Mouse (Mus musculus): Measurements from ENCODE around the gene Rab5if.
A peak's percentile ranks its signal among the peaks of the same experiment; 100 is the strongest.
"Not testable (repeated sequence)": the region's sequence is repeated elsewhere in the genome, so short reads cannot be mapped to it uniquely, and the experiment has no call there.

Rab5if gene

DNA sequence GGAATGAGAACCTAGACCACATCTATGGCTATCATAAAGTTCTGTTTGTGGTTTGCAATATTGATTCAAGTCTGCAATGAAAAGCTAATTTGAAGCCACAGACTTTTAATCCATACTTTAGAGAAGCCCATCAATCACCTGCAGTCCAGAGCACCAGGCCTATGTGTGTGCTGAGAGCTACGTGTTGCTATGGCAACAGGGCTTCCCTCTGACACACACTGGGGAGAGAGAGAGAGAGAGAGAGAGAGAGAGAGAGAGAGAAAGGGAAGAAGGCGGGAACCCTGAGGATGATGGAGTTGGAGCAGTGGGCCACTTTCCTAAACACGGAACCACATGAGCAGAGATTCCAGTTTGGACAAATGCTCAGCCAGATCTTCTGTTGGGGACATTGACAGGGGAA, 29.3 kb downstream of the Rab5if start:
- DNase-seq = no peak

DNA sequence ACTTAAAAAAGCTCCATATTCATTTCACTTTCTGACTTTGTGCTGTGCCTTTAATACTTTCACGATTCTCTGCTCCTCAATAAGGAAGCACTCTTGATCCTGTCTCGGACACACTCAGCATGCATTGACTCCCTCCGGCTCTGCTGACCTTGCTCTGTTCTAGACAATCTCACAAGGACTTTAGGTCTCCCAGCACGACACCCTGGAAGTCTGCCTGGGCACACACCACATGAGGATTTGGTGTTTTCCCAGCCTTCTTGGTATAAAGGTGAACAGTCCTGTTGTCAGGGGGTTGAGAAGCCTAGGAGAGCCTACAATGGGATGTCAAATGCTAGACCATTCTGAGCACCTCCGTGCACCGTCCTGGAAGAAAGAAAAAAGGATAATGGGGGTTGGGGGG, 29.9 kb downstream of the Rab5if start:
- DNase-seq = no peak

DNA sequence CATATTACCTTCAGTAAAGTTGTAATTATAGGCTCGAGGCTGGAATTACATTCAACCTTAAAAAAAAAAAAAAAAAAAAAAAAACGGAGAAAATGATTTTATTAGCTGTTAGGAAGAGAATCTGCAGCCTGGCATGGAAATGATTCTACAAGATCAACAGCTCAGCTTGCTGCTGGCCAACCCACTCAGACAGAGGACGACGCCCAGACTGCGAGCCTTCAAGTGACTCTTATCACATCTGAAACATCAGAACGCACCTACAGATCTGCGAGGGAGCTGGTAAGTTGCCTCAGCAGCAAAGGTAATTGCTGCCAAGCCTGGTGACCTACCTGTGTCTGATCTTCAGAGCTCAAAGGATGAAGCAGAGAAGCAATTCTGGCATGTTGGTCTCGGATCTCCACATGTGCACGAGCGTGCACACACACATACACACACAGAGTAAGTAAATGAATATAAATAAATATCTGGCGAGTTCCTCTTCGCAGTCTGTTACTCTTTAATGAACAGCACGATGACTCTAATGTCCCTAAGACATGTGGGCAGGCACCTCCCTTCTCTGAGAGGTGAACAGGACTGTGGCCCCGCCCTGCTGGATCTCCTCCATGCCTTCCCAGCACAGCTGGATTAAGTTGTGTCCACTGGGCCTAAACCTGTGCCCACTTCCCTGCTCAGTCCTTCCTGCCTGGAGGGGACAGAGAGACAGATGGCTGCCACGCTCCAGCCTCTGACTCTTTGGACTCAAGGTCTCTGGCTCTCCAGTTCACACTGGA, 31.8 kb downstream of the Rab5if start:
- peak; percentile 22 for DNase-seq

DNA sequence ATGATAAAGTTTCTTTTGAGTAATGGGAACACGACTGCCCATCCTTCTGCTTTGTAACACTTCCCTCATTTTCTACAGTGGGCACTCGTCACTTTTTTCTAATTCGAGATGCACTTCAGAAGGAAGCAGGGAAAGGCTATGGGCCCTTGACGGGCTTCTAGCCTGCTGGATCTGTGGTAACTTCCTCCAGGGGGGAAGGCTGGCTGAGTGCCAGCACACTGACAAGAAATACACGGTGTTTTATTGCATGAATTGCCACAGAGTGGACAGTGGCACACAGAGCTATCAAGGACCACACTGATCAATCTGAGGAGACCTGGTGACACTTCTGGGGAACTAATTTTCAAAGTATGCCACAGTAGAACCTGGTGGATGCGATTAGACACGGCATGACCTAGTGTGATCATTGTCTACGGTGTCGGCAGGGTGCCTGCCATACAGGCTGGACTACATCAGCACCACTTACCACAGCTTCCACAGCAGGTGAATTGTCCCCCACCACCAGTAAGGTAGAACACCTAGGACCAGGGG, 33.5 kb downstream of the Rab5if start:
- no peak for DNase-seq

GRCm38 (mm10) chr2:156897034-156897433, 34.1 kb downstream of the Rab5if start:
- DNase-seq = no peak

DNA sequence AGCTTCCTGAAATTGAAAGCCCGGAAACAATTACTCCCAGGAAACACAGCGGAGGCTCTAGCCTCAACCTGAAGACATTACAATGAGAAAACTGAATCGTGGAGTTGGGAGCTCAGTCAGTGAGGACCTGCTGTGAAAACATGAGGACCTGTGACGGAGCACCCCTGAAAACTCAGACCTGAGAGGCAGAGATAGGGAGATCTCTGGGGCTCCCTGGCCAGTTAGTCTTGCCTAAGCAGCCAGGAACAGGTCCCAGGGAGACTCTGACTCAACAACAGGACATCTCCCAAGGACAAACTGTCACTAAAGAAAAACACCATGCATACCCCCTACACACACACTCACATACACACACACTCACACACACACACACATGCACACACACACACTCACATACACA, 35.4 kb downstream of the Rab5if start:
- DNase-seq = no peak

GRCm38 (mm10) chr2:156899184-156899583, 36.3 kb downstream of the Rab5if start:
- no peak for DNase-seq

GRCm38 (mm10) chr2:156901344-156901743, 38.4 kb downstream of the Rab5if start:
- DNase-seq = no peak

GRCm38 (mm10) chr2:156901883-156902282, 39.0 kb downstream of the Rab5if start:
- DNase-seq = no peak

- not testable (repeated sequence) for DNase-seq
These were observed 39.5 kb downstream of the Rab5if start for GRCm38 (mm10) chr2:156902411-156902810.

DNA sequence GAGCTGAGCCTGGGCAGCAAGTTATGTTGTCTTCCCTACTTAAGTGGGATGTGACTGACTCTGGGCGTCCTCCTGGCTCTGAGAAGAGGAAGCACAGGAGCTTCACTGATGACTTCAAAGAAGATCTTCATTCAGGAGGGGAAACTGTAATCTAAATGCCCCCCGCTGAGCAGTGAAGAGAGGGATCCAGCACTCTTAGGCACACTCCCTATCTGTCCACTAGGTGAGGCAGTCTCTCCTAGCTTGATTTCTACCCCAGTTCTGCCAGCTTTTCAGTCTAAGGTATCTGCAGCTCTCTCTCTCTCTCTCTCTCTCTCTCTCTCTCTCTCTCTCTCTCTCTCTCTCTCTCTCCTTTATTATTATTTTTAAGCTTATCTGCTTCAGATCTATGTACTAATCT, 40.4 kb downstream of the Rab5if start:
- DNase-seq = no peak

DNA sequence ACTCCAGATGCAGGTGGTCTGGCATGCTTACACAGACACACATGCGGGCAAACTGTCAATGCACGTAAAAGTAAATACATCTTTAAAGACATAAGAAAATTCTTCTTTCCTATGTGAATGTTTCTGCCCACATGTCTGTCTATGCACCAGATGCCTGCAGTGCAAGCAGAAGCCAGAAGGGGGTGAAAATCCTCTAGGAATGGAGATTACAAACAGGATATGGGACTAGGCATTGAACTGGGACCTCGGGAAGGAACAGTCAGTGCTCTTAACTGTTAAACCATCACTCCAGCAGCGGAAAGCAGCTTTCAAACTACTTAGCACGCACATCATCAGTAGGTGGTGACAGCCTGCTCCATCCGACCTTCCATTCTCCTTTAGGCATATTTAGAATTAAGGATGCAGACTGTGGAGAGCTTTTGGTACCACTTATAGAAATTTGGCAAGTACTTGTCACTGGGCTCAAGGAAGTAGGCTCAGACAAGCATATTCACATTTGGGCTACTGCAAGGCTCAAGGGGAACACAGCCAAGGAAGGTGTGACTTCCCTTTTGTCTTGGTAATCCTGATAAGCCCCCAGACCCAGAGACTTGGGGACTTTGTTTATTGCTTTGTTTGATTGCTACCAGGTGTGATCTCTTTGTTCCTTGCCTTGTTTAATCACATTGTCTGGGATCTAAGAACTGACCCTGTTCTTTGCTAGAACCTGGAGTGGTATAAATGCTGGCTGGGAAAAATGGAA, 42.2 kb downstream of the Rab5if start:
- DNase-seq = peak; percentile 21

GRCm38 (mm10) chr2:156905931-156906330, 43.0 kb downstream of the Rab5if start:
- DNase-seq = not testable (repeated sequence)

GRCm38 (mm10) chr2:156913191-156913590, 50.3 kb downstream of the Rab5if start:
- no peak for DNase-seq

- DNase-seq = no peak
These were observed 52.6 kb downstream of the Rab5if start for GRCm38 (mm10) chr2:156915559-156915958.

DNA sequence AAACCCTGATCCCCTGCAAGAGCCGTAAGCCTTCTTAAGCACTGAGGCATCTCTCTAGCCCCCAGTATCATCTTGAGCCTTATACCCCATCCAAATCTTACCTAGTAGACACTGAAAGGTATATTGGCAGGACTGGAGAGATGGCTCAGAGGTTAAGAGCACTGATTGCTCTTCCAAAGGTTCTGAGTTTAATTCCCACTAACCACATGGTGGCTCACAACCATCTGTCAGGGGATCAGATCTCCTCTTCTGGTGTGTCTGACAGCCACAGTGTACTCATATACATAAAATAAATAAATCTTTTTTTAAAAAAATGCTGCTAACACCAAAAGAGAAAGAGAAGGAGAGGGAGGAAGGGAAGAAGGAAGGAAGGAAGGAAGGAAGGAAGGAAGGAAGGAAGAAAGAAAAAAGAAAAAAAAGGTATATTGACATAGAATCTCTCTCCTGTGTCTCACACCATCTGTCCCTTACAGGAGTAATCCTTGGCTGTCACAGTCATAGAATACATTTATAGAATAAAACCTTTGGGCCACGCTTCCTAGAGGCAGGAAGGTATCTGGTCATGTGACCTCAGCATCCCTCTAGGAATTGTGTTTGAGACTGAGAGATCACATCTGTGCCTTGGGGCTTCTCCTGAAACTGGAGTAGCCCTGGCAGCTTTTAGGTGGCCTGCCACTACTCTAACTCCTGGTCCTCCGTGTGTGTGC, 53.6 kb downstream of the Rab5if start:
- DNase-seq = no peak

DNA sequence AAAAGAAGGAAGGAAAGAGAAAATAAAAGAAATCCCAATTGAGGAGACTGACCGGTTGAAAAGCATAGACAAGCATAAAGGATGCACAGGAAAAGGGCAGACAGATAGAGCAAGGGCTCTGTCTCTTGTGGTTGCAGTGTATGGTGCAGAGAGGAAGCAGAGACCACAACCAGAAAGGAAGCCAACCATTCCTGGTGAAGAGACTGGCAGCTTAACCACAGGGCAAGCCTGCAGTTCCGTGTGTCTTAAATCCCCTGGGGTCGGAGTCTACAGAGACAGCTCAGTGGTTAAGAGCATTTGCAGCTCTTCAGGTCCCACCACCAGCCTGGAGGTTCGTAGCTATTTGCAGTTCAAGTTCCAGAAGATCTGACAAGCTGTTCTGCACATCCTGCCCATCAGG, 55.6 kb downstream of the Rab5if start:
- DNase-seq = no peak

- DNase-seq = not testable (repeated sequence)
These were observed 56.3 kb downstream of the Rab5if start for GRCm38 (mm10) chr2:156919191-156919590.

DNA sequence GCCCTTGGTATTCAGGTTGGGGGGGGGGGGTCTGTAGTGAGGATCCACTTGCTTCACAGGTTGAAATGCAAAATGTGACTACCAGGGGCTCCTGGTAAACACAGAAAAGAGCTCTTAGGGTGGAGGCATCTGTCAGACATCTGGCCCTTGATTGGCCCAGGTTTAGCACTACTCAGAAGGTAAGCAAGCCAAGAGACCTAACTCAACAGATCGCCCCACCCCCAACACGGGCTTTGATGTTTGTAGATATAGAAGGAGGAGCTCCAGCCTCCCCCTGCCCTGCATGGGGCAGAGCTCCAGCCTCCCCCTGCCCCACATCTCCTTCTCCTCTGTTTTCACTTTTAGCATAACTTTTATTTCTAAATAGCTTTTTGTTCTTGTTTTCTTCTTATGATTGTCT, 56.9 kb downstream of the Rab5if start:
- no peak for DNase-seq

DNA sequence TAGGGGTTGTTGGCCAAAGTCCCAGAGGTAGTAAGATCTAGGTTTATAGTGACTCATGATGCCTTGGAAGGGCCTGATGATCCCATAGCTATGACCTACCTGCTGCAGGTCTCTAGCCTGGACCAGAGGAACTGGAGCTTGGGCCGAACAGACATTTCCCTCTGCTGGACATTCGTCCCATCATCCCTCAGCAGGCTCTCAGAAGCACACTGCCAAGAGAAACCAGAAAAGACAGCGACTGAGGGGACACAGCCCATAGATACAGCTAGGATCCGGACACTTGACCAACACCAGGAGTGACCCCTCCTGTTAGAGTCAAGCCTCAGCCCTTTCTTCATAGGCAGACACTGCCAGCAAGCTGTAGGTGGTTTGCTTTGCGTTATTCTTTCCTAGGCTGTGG, 60.1 kb downstream of the Rab5if start:
- no peak for DNase-seq

Measured in kidney, adult 11 months (tissue).